Mouse (Mus musculus) ES-Bruce4 (cell line): Measurements from ENCODE around the gene Ect2l.

Experiments used
- CTCF ChIP-seq: IDR thresholded peaks from one replicate; pipeline ENCODE4 v1.8.1; 2011; ENCODE audit warnings: low read depth, low read length
- POLR2A ChIP-seq: IDR thresholded peaks from one replicate; pipeline ENCODE4 v1.8.1; 2011; ENCODE audit warnings: low read length; ENCODE audit not compliant: insufficient read depth

DNA sequence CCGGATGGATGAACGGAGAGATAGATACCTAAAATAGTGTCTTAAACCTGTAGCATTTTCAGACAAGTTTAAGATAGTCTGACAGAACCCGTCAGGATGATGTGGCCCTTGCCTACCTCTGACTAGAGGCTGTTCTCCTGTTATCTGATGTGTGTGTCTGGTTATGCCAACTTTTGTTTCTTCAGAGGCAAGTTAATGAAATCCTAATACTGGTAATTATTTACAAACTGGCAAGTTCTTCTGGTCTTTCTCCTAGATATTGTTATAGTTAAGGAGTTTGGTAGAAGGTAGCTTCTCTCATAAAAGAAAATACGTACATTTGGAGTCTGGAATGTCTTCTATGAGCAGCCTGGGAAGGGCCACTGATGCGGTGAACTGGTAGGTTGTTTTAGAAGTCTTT lies 80.4 kb downstream of the Ect2l start:
- TF ChIP-seq CTCF = no peak
- no peak for TF ChIP-seq POLR2A
